Mouse (Mus musculus) thymus, adult 2 months (tissue): Measurements from ENCODE around the gene Kcnmb4.

Experiments
- CTCF ChIP-seq: fragments of 200-500 bp; IDR thresholded peaks from 2 replicates; pipeline ENCODE4 v1.5.1; 2012; ENCODE audit warnings: mild to moderate bottlenecking, control low read depth, low read length, moderate library complexity, borderline replicate concordance; ENCODE audit not compliant: control insufficient read depth, poor library complexity, insufficient read depth; ENCODE audit errors: extremely low read depth
- POLR2A ChIP-seq: fragments of 200-500 bp; IDR thresholded peaks from 2 replicates; pipeline ENCODE4 v1.6.1; 2012; ENCODE audit warnings: mild to moderate bottlenecking, low read length, control low read depth, moderate library complexity; ENCODE audit not compliant: control insufficient read depth, poor library complexity, insufficient read depth; ENCODE audit errors: extremely low read depth

GRCm38 (mm10) chr10:116480988-116481387, 7.3 kb upstream of the Kcnmb4 start:
- TF ChIP-seq CTCF, result no peak
- TF ChIP-seq POLR2A, result no peak
